Mouse (Mus musculus): ENCODE results near the gene Acot13. TPM values are rescaled to one million over a fixed set of nuclear protein-coding genes. Genes with fewer than 3 reads are reported as not detected.

The Acot13 gene
- 22.8 and 31.3 TPM in 2 replicates for polyA plus RNA-seq (2012; rRNA removed)

- Histone ChIP-seq H3K4me1 (ENCODE audit: control insufficient read depth, insufficient read depth, insufficient read length, low read length) (no peaks in the 10 kb centered on the region; the same call in 1 of the 2 replicates), H3K27ac (ENCODE audit: insufficient read depth, low read depth, low read length) (peak within 1 kb of the TSS; percentile 88), H3K36me3 (ENCODE audit: control insufficient read depth, insufficient read depth, low read length) (peaks cover 5% of the 10 kb centered on the region), H3K4me3 (ENCODE audit: low read depth, low read length) (peak within 1 kb of the TSS; percentile 90), H3K27me3 (ENCODE audit: control insufficient read depth, insufficient read depth, low read length) (no peaks in the 10 kb centered on the region)
- WGBS = under 1% methylated on average over 90 of the region's 90 CpGs
- TF ChIP-seq CTCF (IDR thresholded peaks at IDR 0.05; ENCODE audit: extremely low read depth, insufficient read length, insufficient replicate concordance, low read depth, low read length) (no peak), POLR2A (IDR thresholded peaks at IDR 0.05; ENCODE audit: low read depth, low read length) (peak; percentile 82)
These were observed at the start of gene Acot13, which contains the start of gene Tdp2 for GRCm38 (mm10) chr13:24831353-24832130. Acot13 (minus strand) TSS chr13:24831540. Tdp2 (plus strand) TSS chr13:24831679.

- no peak overlapping the region for H3K4me3 ChIP-seq (ENCODE audit: low read depth, low read length)
- peaks cover 21% of the 10 kb centered on the region for H3K4me1 ChIP-seq (ENCODE audit: control insufficient read depth, insufficient read depth, insufficient read length, low read length)
- no peak for TF ChIP-seq POLR2A (IDR thresholded peaks at IDR 0.05; ENCODE audit: low read depth, low read length)
- TF ChIP-seq CTCF (IDR thresholded peaks at IDR 0.05; ENCODE audit: extremely low read depth, insufficient read length, insufficient replicate concordance, low read depth, low read length) = no peak
- peak overlapping the region; percentile 99 for H3K27ac ChIP-seq (ENCODE audit: insufficient read depth, low read depth, low read length)
- 40% methylated on average over 5 of the region's 5 CpGs for WGBS
- no peaks in the 10 kb centered on the region for H3K27me3 ChIP-seq (ENCODE audit: control insufficient read depth, insufficient read depth, low read length)
- H3K36me3 ChIP-seq (ENCODE audit: control insufficient read depth, insufficient read depth, low read length) = peaks cover 9% of the 10 kb centered on the region
These were observed 49.4 kb upstream of the Acot13 start for GRCm38 (mm10) chr13:24880704-24881103.

- WGBS = 26% methylated on average over 6 of the region's 6 CpGs
- TF ChIP-seq CTCF (IDR thresholded peaks at IDR 0.05; ENCODE audit: extremely low read depth, insufficient read length, insufficient replicate concordance, low read depth, low read length) (no peak), POLR2A (IDR thresholded peaks at IDR 0.05; ENCODE audit: low read depth, low read length) (no peak)
- peaks cover 17% of the 10 kb centered on the region for H3K4me1 ChIP-seq (ENCODE audit: control insufficient read depth, insufficient read depth, insufficient read length, low read length)
- no peak overlapping the region for H3K4me3 ChIP-seq (ENCODE audit: low read depth, low read length)
- H3K27ac ChIP-seq (ENCODE audit: insufficient read depth, low read depth, low read length) = peak overlapping the region; percentile 99
- no peaks in the 10 kb centered on the region for H3K27me3 ChIP-seq (ENCODE audit: control insufficient read depth, insufficient read depth, low read length)
- peaks cover 9% of the 10 kb centered on the region for H3K36me3 ChIP-seq (ENCODE audit: control insufficient read depth, insufficient read depth, low read length)
These were observed 48.9 kb upstream of the Acot13 start for GRCm38 (mm10) chr13:24880208-24880607.

GRCm38 (mm10) chr13:24879359-24880040, 48.2 kb upstream of the Acot13 start:
- 30% methylated on average over 15 of the region's 15 CpGs for WGBS
- H3K36me3 ChIP-seq (ENCODE audit: control insufficient read depth, insufficient read depth, low read length) = peaks cover 9% of the 10 kb centered on the region
- H3K27me3 ChIP-seq (ENCODE audit: control insufficient read depth, insufficient read depth, low read length) = no peaks in the 10 kb centered on the region
- peak overlapping the region; percentile 33 for H3K4me3 ChIP-seq (ENCODE audit: low read depth, low read length)
- TF ChIP-seq CTCF (IDR thresholded peaks at IDR 0.05; ENCODE audit: extremely low read depth, insufficient read length, insufficient replicate concordance, low read depth, low read length) = no peak
- TF ChIP-seq POLR2A (IDR thresholded peaks at IDR 0.05; ENCODE audit: low read depth, low read length) = peak; percentile 65
- peak overlapping the region; percentile 97 for H3K27ac ChIP-seq (ENCODE audit: insufficient read depth, low read depth, low read length)
- peaks cover 17% of the 10 kb centered on the region for H3K4me1 ChIP-seq (ENCODE audit: control insufficient read depth, insufficient read depth, insufficient read length, low read length)

GRCm38 (mm10) chr13:24868233-24868632, 36.9 kb upstream of the Acot13 start:
- no peak for TF ChIP-seq CTCF (IDR thresholded peaks at IDR 0.05; ENCODE audit: extremely low read depth, insufficient read length, insufficient replicate concordance, low read depth, low read length)
- Histone ChIP-seq H3K4me1 (ENCODE audit: control insufficient read depth, insufficient read depth, insufficient read length, low read length) (peaks cover 18% of the 10 kb centered on the region), H3K4me3 (ENCODE audit: low read depth, low read length) (no peak overlapping the region), H3K27ac (ENCODE audit: insufficient read depth, low read depth, low read length) (no peak overlapping the region), H3K36me3 (ENCODE audit: control insufficient read depth, insufficient read depth, low read length) (no peaks in the 10 kb centered on the region), H3K27me3 (ENCODE audit: control insufficient read depth, insufficient read depth, low read length) (no peaks in the 10 kb centered on the region)
- WGBS = 73% methylated on average over 7 of the region's 7 CpGs

- Histone ChIP-seq H3K4me1 (ENCODE audit: control insufficient read depth, insufficient read depth, insufficient read length, low read length) (peaks cover 21% of the 10 kb centered on the region), H3K36me3 (ENCODE audit: control insufficient read depth, insufficient read depth, low read length) (no peaks in the 10 kb centered on the region), H3K27me3 (ENCODE audit: control insufficient read depth, insufficient read depth, low read length) (no peaks in the 10 kb centered on the region), H3K27ac (ENCODE audit: insufficient read depth, low read depth, low read length) (no peak overlapping the region), H3K4me3 (ENCODE audit: low read depth, low read length) (no peak overlapping the region)
- no peak for TF ChIP-seq POLR2A (IDR thresholded peaks at IDR 0.05; ENCODE audit: low read depth, low read length)
- TF ChIP-seq CTCF (IDR thresholded peaks at IDR 0.05; ENCODE audit: extremely low read depth, insufficient read length, insufficient replicate concordance, low read depth, low read length) = no peak
- WGBS = 81% methylated on average over 10 of the region's 10 CpGs
These were observed 36.4 kb upstream of the Acot13 start for GRCm38 (mm10) chr13:24867789-24868188.
